Mouse (Mus musculus) gastrocnemius, postnatal 4 days (tissue): ENCODE measurements around the gene 0610040J01Rik. TPM values are rescaled to one million over a fixed set of nuclear protein-coding genes. Genes with fewer than 3 reads are reported as not detected.

Experiments
- DNase-seq, 2 experiments: peaks; one replicate each; pipeline ENCODE4 v3.0.0; 2021 to 2022; ENCODE audit warnings: low spot score in 2 of 2, mixed read lengths in 2 of 2
- long read RNA-seq, 2 experiments: library from polyadenylated mRNA; stranded (forward); transcript quantifications; one replicate each; pipeline ENCODE4 v2.0.0; 2021
- total RNA-seq, 2 experiments: library from RNA; stranded (reverse); gene quantifications; 2 replicates each; pipeline ENCODE4 v1.2.3; 2021

Gene 0610040J01Rik
- total RNA-seq: 1 to 10 TPM; 1.0 to 1.1 TPM
- long read RNA-seq, experiment 1, partial matches to known transcripts: 0 of 2 reads
- long read RNA-seq, experiment 1, other reads (novel, unspliced or antisense): 0 of 2 reads
- long read RNA-seq, experiment 2, partial matches to known transcripts: 0 of 1 reads
- long read RNA-seq, experiment 2, other reads (novel, unspliced or antisense): 0 of 1 reads

DNA sequence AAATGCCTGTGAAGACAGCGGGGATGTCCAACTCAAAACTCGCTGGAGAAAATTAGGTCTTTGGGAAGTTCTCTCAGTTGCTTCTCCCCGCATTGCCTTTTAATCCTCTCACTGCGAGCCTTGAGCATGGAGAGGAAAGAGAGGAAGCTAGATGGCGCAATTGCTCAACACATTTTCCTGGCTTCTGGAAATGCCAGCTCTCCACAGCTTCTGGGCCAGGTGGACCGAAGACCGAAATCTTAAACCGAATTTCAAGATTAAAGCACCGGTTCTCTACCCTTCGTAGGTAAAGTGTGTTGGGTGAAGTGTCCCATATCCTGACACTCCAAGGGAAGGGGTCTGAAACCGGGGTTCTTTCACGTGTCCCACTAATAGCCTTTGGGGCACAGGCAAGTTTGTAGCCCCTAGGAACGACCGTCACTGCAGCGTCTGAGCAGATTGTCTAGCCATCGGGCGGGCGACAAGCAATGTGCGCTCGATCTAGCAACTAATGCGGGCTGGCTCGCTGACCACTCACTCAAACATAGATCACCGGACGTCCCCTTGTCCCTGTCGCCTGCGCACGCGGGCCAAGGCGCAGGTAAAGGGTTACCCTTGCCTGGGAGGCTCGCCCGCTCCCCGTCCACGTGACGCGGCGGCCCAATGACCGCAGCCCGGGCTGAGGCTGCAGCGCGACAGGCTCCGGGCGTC lies at the start of gene 0610040J01Rik:
Gene 0610040J01Rik (plus strand): TSS at position 545 of the 690 bp plus-strand sequence.
- DNase-seq: peak in 1 of 2 experiments; percentile 50

DNA sequence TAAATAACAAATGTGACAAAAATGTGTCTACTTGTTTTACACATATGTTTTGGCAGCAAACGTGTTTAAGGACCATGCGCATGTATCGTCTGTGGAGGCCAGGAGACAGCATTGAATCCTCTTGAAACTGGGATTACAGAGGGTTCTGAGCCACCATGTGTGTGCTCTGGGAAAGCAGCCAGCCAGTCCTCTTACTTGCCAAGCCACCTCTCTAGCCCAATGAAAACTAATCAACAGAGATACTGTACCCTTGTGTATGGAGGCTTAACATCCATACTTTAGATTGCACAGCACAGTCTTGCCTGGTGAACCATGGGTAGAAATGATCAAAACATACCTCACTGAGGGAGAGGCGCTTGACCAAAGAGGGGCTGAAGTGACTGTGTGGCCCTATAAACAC lies 46.3 kb upstream of the 0610040J01Rik start:
- DNase-seq: no peak

DNA sequence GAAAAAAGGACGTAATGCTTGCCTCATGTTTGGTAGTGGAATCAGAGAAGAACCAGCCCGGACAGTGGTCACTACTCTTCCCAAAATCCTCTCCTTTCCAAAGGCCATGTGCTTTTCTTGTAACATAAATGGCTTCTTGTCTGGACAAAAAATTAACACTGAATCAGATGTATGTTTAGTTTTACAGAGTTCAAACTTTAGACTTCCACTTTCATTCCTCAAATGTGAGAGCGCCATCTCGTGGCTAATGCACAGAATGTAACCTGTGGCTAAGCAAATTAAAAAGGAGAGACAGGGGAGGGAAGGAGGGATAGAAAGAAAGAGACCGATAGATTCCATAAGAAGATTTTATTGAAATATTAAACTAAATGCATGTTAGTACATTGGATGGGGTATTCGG lies 45.4 kb upstream of the 0610040J01Rik start:
- peak in 1 of 2 experiments; percentile 30 for DNase-seq

DNA sequence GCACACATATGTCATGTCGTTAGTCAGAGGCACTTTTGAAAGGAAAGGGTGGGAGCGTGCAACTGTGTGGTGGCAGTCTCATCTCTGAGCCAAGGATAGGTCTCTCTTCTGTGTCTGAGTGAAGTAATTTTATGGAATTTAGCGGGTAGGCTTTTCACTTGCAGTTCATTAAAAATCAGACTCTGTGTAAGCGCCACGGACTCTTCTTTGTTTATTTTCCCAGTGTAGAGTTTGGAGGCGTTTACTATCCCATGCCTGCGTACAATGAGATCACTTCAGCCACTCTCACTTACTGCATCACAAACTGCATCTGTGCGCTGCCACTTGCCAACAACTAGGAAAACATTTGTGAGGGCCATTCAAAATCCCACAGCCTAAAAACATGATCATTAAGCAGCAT lies 44.7 kb upstream of the 0610040J01Rik start:
- no peak for DNase-seq

- DNase-seq: no peak
Measured at GRCm38 (mm10) chr5:63768220-63768619, 43.9 kb upstream of the 0610040J01Rik start.

DNA sequence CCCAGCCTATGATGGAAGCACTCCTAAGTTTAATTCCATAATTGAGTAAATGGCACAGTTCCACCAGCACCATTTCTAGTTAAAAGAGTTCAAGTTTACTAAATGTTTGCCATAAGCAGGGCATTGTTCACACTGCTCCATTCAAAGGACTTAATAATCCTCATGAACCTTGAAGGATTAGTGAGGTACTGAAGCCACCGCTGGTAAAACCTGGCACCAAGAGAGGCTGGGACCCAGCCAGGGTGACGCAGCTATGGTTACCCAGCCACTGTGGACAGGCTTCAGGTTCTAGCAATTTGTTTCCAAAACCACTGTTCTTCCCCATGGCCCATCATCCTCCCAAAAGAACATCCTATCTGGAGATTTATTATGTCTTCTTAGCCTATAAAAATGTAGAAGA lies 39.2 kb upstream of the 0610040J01Rik start:
- no peak for DNase-seq

DNA sequence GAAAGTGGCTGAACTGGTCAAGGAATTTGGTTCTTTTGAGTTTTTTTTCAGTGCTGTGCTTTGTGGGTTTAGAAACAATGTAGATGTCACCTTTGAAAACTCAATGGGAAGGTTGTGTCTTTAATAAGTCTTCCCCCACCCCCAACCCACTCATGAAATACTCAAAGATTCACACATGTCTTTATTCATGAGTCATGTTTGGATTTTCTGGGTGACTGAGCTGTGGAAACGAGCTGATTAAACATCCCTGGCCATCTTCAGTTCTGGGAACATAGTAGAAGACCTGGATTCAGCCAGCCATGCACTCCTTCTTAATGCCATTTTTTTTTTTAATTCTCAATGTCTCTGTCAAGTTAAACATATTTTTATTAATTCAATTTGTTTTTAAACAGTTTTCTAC lies 38.6 kb upstream of the 0610040J01Rik start:
- DNase-seq: no peak

- DNase-seq: no peak
Measured at GRCm38 (mm10) chr5:63788156-63788826, 23.9 kb upstream of the 0610040J01Rik start.

GRCm38 (mm10) chr5:63812509-63812865 lies 324 bp downstream of the 0610040J01Rik start:
- peak in 1 of 2 experiments; percentile 18 for DNase-seq

- no peak for DNase-seq
Measured at GRCm38 (mm10) chr5:63816643-63817042, 4.5 kb downstream of the 0610040J01Rik start.

- no peak for DNase-seq
Measured at GRCm38 (mm10) chr5:63817270-63817669, 5.1 kb downstream of the 0610040J01Rik start.

DNA sequence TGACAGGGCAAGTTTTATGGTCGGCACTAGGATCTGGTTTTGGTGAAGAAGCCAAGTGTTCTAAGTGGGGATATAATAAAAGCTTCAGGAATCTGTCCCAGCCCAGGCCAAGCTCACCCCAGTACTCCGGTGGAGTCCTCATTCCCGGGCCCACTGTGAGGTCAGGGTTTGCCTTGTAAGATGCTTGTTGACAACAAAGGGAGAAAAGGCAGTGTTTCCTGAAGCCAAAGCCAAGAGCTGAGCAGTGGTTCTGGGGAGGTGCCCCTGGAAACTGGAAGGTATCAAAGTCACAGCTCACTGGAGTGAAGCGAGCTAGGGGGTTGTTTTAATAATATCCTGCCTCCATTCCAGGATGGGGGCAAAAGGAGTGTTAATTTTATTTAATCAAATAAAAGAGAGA lies 6.8 kb downstream of the 0610040J01Rik start:
- no peak for DNase-seq

GRCm38 (mm10) chr5:63819519-63819918 lies 7.4 kb downstream of the 0610040J01Rik start:
- no peak for DNase-seq

GRCm38 (mm10) chr5:63821176-63821575 lies 9.0 kb downstream of the 0610040J01Rik start:
- DNase-seq: no peak

DNA sequence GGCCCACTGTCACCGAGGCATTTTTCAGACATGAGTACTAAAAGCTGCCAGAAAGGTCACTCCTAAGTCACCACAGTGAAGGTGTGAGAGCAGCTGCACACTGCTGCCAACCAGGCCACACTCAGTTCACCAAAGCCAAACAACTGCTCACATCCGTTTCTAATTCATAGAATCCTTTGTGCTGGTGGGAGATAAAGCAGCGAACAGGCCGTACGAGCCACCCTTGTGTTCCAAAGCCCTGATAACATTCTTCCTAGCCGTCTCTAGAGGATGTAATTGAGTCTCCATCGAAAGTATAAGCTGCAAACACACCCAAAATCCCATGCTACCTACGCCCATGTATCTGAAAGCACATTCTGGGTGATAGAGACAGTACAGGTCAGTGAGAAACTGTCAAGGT lies 9.7 kb downstream of the 0610040J01Rik start:
- DNase-seq: no peak

- DNase-seq: no peak
Measured at GRCm38 (mm10) chr5:63823362-63824332, 11.5 kb downstream of the 0610040J01Rik start.

DNA sequence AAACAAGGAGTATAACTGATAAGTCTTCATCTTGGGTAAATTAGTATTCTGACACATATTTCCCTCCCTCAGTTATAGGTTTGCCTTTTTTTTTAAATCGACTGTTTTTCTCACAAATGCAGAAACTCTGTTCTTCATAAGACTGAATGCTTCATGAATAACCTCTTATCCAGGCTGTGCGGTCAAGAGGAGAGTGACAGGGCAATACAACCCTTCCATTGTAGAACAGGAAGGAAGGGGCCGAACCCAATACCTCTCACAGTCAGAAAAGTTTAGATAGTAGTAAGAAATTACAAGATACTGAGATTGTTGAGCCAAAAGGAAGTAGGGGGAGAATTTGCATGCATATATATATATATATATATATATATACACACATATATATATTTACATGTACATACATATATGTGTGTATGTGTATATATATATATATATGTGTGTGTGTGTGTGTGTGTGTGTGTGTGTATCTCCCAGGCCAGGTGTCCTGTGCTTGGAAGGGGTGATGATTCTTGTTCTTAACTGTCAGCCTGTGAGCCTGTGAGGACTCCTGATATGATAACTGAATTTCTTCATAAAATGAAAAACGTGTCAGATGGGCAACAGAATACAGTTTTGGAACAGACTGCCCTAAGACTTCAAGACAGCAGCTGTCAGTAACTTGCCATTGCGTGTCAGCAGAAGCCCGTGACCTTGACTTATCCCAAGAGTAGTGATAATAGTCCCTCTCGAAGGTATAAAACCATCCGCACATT lies 12.6 kb downstream of the 0610040J01Rik start:
- DNase-seq: no peak

GRCm38 (mm10) chr5:63825881-63826280 lies 13.7 kb downstream of the 0610040J01Rik start:
- DNase-seq: no peak

- DNase-seq: no peak
Measured at GRCm38 (mm10) chr5:63827006-63827405, 14.8 kb downstream of the 0610040J01Rik start.

- no peak for DNase-seq
Measured at GRCm38 (mm10) chr5:63827415-63828053, 15.4 kb downstream of the 0610040J01Rik start.
